Mouse (Mus musculus) spleen, embryonic (tissue): ENCODE data around the gene Cdh12.
"Not testable (repeated sequence)": the region's sequence is repeated elsewhere in the genome, so short reads cannot be mapped to it uniquely, and the experiment has no call there.

Experiments used
- CTCF ChIA-PET: fragments of 350-600 bp; sonication (Branson Sonifier 250); formaldehyde crosslinking; loops from one replicate; lab custom pipeline; 2022; lab: Charles Lee

Cdh12 gene

DNA sequence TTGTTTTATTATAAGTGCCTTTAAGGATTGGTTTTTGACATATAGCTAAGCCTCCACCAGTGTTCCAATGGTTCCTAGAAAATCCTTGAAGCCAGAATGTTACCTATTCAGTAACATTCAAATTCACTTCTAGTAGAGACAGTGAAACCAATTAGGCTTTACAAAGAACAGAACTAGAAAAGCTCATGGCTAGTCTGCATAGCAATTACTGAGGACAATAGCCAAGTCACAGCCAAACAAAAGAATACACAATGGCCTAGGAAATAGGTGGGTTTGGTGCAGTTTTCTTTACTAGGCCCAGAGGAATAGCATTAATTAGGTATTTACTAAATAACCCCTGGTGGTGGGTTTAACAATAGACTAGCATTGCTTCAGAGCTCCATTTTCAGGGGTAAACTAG, 917.3 kb downstream of the Cdh12 start:
- CTCF ChIA-PET, result no interaction called here

DNA sequence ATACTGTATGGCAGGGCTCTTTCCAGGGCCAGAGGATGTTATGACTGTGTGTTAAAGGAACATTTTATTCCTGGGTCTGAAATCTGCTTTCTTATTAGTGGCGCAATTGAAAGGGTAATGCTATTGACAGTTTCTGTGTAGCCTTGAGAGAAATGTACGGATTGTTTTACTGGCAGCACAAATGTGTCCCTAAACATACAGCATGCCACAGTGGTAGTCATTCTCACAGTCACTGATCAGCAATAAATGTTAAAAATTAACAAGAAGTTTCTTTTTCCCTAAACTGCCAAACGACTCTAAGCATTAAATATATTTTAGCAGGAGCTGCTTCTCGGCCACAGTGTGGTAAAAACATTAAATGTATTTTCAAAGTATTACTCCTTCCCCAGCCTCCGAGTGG, 926.4 kb downstream of the Cdh12 start:
- CTCF ChIA-PET, result no interaction called here

DNA sequence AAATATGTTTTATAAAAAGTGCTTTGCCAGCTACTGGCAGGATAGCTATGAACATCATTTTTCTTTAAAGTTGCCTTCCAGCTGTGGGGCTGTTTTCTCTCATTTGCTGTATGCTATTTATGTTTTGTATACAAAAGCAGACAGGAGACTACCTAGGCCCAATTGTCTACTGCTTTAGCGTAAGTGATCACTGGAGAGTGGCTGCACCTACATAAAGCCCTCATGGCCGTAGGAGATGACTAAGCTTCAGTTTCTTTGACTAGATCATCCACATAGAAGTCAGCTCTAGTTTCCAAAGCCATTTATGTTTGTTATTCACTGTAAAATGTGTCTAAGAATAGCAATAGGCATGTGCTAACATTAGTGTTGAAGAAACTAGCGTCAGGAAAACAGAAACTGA, 926.8 kb downstream of the Cdh12 start:
- CTCF ChIA-PET, result no interaction called here

DNA sequence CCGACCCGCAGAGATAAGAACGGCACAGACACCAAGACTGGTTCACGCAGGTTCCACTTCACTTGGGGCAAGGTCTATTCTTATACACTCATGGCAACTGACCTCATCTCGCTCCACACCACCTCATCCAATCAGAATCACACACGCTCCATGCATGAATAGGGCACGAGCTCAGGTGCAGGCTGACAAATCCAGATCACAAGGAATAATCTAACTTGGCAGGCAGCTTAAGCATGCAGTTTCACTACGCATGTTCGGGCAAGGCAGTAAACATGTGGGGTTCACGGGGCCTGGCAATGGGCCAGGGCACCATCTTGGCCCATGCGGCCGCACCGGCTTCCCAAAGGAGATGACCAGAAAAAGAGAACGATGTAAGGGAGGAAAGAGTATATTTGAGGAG, 942.4 kb downstream of the Cdh12 start:
- CTCF ChIA-PET, result not testable (repeated sequence)

DNA sequence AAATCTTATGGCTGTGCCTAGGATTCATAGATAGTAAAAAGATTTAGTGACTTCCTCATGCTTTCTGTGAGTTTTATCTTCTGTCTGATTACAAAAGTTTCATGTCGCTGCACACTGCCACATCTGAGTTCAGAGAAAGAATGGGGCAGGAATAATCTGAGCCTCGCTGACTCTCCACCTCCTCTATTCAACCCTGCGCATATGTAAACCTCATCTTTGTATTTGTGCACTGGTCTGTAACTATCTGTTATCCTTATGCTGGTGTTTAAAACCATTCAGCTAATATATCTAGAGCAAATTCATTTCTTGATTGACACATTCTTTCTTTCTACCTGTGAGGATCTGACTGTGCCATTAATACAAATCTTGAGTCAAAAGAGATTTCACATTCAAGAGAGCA, 944.0 kb downstream of the Cdh12 start:
- CTCF ChIA-PET, result no interaction called here

DNA sequence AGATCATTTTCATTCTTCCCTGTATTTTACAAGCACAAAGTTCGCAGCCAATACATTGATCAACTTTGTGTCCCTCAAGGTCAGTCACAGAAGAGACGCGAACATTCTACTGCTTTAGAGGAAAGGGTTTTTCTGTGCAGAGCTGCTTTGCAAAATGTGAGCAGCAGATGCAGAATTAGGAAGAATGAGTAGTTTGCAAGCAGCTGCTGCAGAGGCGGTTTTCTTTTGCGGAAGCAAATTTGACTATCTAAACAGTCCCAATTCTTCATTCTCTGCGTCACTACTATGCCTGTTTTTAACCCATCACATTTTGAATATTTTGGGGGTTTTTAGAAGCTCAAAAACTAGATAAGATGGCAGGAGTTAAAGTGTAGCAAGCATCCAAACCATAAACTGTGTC, 956.1 kb downstream of the Cdh12 start:
- CTCF ChIA-PET, result no interaction called here

DNA sequence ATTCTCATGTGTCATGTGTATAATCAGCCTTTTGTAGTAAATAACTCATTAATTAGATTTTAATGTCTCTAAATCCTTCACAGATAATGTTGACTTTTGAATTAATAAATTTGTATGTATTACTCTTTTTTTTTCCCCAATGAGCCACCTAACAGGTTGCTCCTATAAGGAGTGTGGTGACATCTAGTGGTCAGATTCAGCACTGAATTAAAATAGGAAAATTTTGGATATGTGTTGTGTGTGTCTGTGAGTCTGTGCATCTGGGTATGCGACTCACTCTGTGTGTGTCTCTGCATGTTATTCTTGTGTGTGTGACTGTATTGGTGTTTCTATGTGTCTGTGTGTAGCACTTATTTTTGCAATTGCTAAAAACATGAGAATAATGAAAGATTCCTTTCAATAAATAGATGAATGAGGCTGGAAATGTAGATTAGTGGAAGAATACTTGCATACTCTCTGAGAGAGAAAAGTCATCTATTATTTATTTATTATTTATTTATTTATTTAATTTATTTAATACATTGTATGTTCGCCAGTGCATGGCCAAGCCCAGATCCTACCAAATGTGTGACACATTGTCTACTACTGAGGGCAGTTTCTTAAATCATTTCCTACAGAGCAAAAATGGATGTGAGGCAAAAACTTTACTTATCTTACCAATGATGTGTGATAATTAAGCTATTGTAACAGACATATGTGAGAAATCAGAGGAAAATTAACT, 958.4 kb downstream of the Cdh12 start:
- CTCF ChIA-PET, result no interaction called here

DNA sequence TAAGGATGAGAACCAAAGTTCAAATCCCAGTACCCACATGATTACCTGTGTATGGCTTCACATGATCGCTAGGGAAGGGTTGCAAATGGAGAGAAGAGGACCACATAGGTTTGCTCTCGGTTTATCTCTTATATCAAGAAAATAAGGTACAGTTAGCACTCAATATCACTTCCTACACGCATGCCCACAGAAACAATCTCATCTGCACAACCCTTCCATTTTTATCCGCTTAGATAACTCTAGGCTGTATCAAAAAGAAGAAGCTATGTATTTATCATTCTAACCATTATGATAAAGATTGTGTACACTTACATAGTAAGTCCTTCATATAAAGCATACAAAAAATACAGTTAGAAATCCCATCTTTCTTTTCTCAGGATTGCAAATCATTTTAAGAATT, 988.3 kb downstream of the Cdh12 start:
- CTCF ChIA-PET, result no interaction called here

DNA sequence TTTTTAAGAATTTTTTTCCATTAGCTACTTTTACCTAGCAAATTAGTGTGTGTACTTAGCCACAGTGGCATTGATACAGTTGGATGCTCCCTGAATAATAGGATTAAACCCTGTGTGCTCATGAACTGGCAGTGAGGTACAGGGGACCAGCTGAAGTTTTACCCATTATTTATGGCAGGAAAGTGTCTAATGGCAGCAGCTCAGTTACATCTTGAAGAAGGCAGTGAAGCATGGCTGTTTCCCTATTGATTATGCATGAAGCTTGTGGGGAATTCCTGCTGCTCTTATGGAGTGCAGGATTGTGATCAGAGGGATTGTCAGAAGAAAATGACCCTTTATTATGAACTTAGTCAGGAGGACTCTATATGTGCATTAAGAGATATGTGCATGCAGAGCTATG, 988.9 kb downstream of the Cdh12 start:
- CTCF ChIA-PET, result no interaction called here

DNA sequence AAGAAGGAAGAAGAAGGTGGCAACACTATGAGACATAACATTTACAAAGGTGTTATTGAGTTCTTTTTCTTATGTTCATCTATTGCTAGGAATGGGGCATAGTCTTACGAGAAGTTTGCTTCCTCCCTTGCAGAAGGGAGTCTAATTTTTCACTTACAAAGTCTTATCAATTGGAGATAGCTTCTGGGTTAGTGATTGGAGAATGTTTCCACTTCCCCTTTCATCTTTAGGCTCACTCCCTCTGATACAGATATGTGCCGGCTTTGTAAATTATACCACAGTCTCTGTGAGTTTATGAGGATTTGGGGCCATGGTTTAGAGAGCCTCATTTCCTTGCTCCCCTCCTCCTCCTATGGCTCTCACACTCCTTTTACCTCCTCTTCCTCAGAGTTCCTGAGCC, 1009.0 kb downstream of the Cdh12 start:
- CTCF ChIA-PET, result no interaction called here

DNA sequence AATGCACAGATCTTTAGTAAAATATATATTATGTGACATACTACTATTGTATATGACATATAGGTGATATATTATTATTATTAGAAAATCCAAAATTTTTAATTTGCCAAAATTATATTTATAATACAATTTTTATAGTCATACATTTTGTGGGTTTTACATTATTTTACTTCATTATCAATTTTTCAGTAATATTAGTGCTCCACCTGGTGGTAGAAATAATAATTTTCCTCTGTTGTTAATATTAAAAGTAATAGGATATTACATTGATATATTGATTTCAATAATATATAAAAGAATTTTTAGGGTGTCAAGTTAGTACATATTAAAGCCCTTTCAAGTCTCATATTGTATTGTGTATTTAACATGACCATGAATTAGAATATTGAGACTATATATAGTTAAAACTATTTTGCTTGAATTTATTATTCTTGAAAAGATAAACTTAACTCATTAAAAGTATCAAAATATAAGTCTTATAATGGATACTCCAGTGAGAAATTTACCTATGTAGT, 1070.3 kb downstream of the Cdh12 start:
- CTCF ChIA-PET, result no interaction called here

DNA sequence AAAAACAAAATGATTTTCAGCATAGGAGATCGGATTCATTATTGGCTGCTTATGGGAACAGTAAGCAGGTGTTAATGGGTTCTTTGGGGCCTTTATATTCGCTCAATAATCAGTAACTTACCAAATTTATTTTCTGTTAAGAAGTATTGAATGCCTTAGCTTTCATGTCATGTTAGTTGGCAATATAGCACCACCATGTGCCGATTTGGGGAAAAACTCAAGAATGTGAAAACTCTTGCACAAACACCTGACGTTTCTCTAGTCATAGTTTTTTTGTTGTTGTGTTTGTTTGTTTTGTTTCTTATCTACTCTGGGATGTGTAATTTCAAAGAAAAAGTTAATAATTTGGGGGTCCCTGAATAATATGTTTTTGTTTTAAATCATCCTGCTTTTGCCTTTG, 1081.7 kb downstream of the Cdh12 start:
- CTCF ChIA-PET, result no interaction called here

DNA sequence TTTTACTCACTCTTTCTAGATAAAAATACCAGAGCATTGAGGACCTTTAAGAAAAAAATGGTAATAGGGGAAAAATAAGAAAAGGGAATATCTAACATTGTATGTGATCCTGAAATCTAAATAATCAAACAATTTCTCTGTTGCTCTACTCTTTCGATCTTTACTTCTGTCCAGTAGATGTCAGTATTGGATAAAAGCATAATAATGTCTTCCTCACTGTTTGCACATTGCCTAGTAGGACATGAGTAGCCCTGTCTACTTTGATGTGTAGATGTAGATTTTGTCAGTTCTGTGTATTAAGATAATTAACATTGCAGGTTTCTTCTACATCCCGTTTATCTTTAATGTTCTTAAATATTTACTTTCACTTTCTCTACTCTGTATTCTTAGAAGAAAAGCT, 1087.8 kb downstream of the Cdh12 start:
- CTCF ChIA-PET, result no interaction called here

DNA sequence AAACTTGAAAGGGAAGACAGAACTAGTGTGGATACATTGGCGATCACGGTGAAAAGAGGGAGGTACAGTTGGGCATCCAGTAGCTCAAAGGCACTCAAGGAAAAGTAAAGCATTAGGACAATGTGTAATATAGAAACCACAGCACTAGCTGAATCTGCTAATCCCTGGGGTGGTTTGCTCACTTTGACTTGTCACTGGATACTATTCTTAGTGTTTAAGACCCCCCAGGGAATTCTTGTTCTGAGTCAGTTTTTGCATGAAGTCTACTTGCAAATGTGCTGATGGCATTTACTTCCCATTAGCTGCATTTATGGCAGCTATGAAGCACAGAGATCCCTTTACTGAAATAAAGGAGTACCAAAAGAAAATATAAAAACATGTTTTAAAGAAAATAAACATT, 1095.7 kb downstream of the Cdh12 start:
- CTCF ChIA-PET, result interaction anchor here (0.5 kb wide), 1 partner anchor 181 kb away, joined by 12 read pairs; no protein-coding TSS in a partner anchor

DNA sequence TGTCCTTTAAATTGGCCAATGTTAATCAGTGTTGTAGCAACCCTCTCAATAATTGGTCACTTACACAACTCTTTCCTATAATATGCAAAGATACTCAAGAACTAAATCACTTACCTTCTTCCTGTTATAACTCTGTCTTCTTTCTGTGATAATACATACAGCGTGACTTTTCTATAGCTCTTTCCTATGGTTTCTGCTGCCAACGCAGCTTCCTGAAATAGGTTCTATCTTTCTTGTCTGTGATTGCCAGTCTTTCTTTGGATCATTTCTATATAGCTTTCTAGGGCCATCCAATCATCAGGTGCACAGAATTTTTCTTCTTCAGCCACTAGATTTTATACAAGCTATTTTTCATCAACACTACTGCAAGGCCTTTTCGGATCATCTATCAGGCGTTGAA, 1106.9 kb downstream of the Cdh12 start:
- CTCF ChIA-PET, result no interaction called here

DNA sequence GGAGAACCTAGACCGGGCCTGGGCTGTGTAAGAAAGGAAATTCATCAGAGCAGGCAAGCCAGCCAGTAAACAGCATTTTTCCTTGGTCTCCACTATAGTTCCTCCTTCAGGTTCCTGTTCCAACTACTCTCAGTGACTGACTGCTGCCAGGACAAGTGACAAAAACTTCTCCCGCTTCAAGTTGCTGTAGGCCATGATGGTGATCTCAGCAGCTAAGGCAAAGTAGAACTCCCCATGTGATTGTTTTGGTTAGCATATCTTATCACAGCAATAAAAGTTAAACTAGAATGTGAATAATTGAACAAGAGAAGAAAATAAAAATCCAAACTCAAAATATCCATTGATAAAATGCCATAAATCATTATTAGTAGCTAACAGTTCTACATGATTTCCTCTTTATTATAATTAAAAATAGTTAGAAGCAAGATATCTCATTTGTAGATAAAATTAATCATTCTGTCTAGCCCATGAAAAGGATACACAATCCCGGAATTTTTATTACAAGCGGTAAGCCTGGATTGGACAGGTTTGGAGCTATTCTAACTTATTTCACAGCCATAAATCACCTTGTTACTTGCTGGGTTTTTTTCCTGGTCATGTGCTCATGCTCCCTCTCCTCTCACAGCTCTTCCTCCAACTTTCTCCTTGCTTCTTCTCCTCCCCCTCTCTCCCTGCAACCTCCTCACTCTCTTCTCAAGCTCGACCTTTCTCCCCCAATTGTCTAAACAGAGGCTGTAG, 1117.4 kb downstream of the Cdh12 start:
- CTCF ChIA-PET, result no interaction called here

DNA sequence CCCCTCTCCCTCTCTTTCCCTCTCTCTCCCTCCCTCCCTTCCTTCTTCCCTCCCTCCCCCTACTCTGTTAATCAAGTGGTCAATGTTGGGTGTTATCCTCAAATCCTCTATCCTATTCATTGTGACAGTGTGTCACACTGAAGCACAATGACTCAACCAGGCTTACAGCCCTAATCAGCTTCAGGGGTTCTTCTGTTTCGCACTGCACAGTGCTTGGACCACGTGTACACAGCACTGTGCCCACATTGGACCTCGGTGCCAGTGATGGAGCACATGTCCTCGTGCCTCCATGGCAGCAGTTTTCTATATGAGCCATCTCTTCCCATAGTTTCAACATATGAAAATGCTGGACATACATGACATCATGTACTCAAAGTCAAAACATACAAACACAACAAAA, 1155.4 kb downstream of the Cdh12 start:
- CTCF ChIA-PET, result no interaction called here
